Mouse (Mus musculus): ENCODE measurements around the gene Pnpla8. TPM values are rescaled to one million over a fixed set of nuclear protein-coding genes. Genes with fewer than 3 reads are reported as not detected.
"Not testable (repeated sequence)": the region's sequence is repeated elsewhere in the genome, so short reads cannot be mapped to it uniquely, and the experiment has no call there.

Gene Pnpla8
- 46.4 and 47.0 TPM in 2 replicates for polyA plus RNA-seq (2016; fragmentation: Nextera tagmentation; extraction: Ambion mirVana)

DNA sequence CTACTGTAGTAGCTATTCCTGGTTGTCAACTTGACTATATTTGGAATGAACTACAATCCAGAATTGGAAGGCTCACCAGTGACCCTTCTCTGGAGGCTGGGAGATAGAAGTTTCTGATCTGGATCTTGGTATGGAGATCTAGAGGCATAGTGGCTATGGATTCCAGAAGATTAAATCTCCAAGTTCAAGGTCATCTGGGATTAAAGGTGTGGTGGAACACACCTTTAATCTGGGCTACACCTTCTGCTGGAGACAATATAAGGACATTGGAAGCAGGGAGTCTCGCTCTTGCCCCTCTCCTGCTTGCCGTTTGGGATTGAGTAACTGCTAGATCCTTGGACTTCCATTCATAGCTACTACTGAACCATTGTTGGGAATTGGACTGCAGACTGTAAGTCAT lies at the start of gene Pnpla8:
Gene Pnpla8 (plus strand): TSS at position 301 of the 400 bp plus-strand sequence.
- 96% methylated on average over 2 of the region's 2 CpGs for WGBS
- not testable (repeated sequence) for H3K9me3 ChIP-seq; H3K4me1 ChIP-seq; H3K36me3 ChIP-seq (replicated peaks); DNase-seq (ENCODE audit: low spot score)
- Histone ChIP-seq H3K4me3 (peak within 1 kb of the TSS; percentile 75), H3K27ac (replicated peaks) (peak within 1 kb of the TSS; percentile 83), H3K27me3 (replicated peaks; ENCODE audit: low read depth, poor library complexity, severe bottlenecking) (peaks cover 11% of the 10 kb centered on the region; the same call in 1 of the 2 replicates)

- Histone ChIP-seq H3K9me3 (no peaks in the 10 kb centered on the region), H3K27ac (replicated peaks) (peak overlapping the region; percentile 1; the same call in 1 of the 2 replicates), H3K36me3 (replicated peaks) (no peaks in the 10 kb centered on the region), H3K27me3 (replicated peaks; ENCODE audit: low read depth, poor library complexity, severe bottlenecking) (no peaks in the 10 kb centered on the region), H3K4me3 (no peak overlapping the region), H3K4me1 (peaks cover 5% of the 10 kb centered on the region)
- peak; percentile 14 for DNase-seq (ENCODE audit: low spot score)
- WGBS: 64% methylated on average over 10 of the region's 10 CpGs
These were observed 44.7 kb upstream of the Pnpla8 start for GRCm38 (mm10) chr12:44176331-44177037.

DNA sequence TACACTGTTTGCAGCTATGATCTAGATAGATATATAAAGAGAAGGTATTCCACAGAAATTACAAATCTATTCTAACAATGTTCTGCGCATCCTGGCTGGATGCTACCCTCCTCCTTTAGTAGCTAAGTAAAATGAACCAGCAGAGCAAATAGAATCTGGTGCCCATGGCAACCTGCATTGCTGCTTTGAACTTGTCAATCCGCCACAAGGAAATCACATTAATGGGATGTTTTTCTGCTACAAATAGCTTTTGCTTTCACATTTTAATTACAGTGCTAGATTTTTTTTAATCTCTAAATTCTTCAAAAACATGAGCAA lies 44.2 kb upstream of the Pnpla8 start:
- no peaks in the 10 kb centered on the region for H3K36me3 ChIP-seq (replicated peaks)
- peaks cover 5% of the 10 kb centered on the region for H3K4me1 ChIP-seq
- WGBS: 86% methylated on average over 2 of the region's 2 CpGs
- H3K27ac ChIP-seq (replicated peaks): no peak overlapping the region
- no peaks in the 10 kb centered on the region for H3K9me3 ChIP-seq
- no peak overlapping the region for H3K4me3 ChIP-seq
- no peaks in the 10 kb centered on the region for H3K27me3 ChIP-seq (replicated peaks; ENCODE audit: low read depth, poor library complexity, severe bottlenecking)
- no peak for DNase-seq (ENCODE audit: low spot score)

GRCm38 (mm10) chr12:44181081-44181982 lies 39.8 kb upstream of the Pnpla8 start:
- no peaks in the 10 kb centered on the region for H3K36me3 ChIP-seq (replicated peaks)
- no peak overlapping the region for H3K27ac ChIP-seq (replicated peaks)
- peak; percentile 39 for DNase-seq (ENCODE audit: low spot score)
- H3K9me3 ChIP-seq: no peaks in the 10 kb centered on the region
- no peaks in the 10 kb centered on the region for H3K27me3 ChIP-seq (replicated peaks; ENCODE audit: low read depth, poor library complexity, severe bottlenecking)
- H3K4me1 ChIP-seq: peaks cover 3% of the 10 kb centered on the region
- no peak overlapping the region for H3K4me3 ChIP-seq
- WGBS: 63% methylated on average over 9 of the region's 9 CpGs

DNA sequence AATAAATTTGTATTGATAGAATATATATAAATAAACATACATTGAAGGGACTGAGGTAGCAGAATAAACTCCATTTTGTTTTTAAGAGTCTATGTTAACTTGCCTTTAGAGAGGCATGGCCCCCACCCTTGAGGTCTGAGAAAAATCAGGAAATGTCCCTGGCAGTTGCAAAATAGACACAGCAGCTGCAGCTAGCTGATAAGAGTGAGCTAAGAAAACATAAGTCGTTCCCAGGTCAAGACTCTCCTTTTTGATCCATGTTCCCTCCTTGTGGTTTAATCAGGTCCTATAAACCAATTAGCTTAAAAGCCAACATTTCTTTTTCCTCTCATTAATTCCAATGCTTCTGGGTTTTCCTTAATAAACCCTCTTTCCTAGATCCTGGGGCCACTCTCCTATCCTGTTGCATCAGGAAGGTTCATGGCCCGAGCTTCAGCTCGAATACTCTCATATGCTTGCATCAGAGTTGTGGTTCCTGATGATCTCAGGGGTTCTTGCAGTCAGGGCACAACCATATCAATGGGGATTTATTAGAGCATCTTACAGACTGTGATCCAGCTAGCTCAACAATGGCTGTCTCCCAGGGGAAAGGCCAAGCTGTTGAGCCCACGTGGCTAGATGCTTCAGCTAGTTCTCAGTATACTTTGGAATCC lies 23.2 kb upstream of the Pnpla8 start:
- no peak overlapping the region for H3K4me3 ChIP-seq
- DNase-seq (ENCODE audit: low spot score): no peak
- WGBS: 74% methylated on average over 4 of the region's 4 CpGs
- H3K36me3 ChIP-seq (replicated peaks): peaks cover 12% of the 10 kb centered on the region
- H3K4me1 ChIP-seq: no peaks in the 10 kb centered on the region
- no peaks in the 10 kb centered on the region for H3K27me3 ChIP-seq (replicated peaks; ENCODE audit: low read depth, poor library complexity, severe bottlenecking)
- H3K27ac ChIP-seq (replicated peaks): no peak overlapping the region
- H3K9me3 ChIP-seq: no peaks in the 10 kb centered on the region

DNA sequence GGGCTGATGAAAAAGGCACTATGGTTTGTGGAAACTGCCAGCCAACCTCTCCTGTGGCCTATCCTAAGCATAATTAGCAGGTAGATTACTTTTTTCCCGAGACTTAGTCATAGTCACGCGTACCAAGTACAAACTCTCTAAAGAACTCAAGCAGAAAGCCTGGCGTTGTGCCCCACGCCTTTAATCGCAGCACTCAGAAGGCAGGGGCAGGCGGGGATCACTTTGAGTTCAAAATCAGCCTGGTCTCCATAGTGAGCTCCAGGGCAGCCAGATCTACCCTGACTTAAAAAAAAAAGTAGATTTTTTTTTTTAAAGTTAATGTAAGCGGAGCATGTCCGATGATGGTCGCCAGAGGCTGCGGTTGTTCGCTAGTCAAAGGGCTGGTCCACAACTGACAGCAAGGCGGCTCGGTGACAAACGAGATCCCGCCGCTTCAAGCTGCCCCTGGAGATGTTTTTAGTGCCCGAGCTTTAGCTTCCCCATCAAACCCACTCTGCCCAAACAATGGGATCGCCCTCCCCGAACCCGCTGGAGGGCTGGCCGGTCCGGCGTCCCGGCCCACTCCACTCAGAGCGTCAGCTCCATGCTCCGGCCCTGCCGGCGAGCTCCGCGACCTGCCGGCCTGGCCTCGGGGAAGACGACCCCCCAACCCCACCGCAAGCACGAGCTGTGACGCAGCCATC lies 11.9 kb upstream of the Pnpla8 start:
- Histone ChIP-seq H3K4me1 (peaks cover 13% of the 10 kb centered on the region), H3K4me3 (peak overlapping the region; percentile 94), H3K27ac (replicated peaks) (peak overlapping the region; percentile 91), H3K27me3 (replicated peaks; ENCODE audit: low read depth, poor library complexity, severe bottlenecking) (no peaks in the 10 kb centered on the region), H3K9me3 (no peaks in the 10 kb centered on the region), H3K36me3 (replicated peaks) (peaks cover 25% of the 10 kb centered on the region)
- DNase-seq (ENCODE audit: low spot score): no peak
- under 1% methylated on average over 37 of the region's 37 CpGs for WGBS

GRCm38 (mm10) chr12:44209824-44210752 lies 11.1 kb upstream of the Pnpla8 start, which contains the start of gene Dnajb9:
Gene Dnajb9 (minus strand): TSS chr12:44210326.
- H3K4me3 ChIP-seq: peak within 1 kb of the TSS; percentile 94
- no peaks in the 10 kb centered on the region for H3K9me3 ChIP-seq
- H3K27me3 ChIP-seq (replicated peaks; ENCODE audit: low read depth, poor library complexity, severe bottlenecking): no peaks in the 10 kb centered on the region
- H3K27ac ChIP-seq (replicated peaks): peak within 1 kb of the TSS; percentile 91
- WGBS: under 1% methylated on average over 77 of the region's 77 CpGs
- peaks cover 20% of the 10 kb centered on the region for H3K36me3 ChIP-seq (replicated peaks)
- H3K4me1 ChIP-seq: peaks cover 13% of the 10 kb centered on the region
- DNase-seq (ENCODE audit: low spot score): peak; percentile 99

DNA sequence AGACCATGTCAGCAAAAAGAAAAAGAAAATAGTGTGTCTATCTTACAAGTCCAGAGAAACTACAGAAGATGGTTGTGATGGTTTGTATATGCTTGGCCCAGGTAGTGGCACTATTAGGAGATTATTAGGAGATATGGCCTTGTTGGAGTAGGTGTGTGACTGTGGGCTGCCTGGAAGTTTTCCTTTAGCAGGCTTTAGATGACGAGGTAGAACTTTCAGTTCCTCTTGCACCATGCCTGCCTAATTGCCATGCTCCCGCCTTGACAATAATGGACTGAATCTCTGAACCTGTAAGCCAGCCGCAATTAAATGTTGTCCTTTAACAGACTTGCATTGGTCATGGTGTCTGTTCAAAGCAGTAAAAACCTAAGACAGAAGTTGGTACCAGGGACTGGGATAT lies 9.6 kb upstream of the Pnpla8 start:
- Histone ChIP-seq H3K36me3 (replicated peaks) (peaks cover 5% of the 10 kb centered on the region; the same call in 1 of the 2 replicates), H3K4me3 (no peak overlapping the region), H3K27ac (replicated peaks) (no peak overlapping the region), H3K27me3 (replicated peaks; ENCODE audit: low read depth, poor library complexity, severe bottlenecking) (no peaks in the 10 kb centered on the region), H3K4me1 (peaks cover 13% of the 10 kb centered on the region), H3K9me3 (no peaks in the 10 kb centered on the region)
- 92% methylated on average over 3 of the region's 3 CpGs for WGBS
- no peak for DNase-seq (ENCODE audit: low spot score)

DNA sequence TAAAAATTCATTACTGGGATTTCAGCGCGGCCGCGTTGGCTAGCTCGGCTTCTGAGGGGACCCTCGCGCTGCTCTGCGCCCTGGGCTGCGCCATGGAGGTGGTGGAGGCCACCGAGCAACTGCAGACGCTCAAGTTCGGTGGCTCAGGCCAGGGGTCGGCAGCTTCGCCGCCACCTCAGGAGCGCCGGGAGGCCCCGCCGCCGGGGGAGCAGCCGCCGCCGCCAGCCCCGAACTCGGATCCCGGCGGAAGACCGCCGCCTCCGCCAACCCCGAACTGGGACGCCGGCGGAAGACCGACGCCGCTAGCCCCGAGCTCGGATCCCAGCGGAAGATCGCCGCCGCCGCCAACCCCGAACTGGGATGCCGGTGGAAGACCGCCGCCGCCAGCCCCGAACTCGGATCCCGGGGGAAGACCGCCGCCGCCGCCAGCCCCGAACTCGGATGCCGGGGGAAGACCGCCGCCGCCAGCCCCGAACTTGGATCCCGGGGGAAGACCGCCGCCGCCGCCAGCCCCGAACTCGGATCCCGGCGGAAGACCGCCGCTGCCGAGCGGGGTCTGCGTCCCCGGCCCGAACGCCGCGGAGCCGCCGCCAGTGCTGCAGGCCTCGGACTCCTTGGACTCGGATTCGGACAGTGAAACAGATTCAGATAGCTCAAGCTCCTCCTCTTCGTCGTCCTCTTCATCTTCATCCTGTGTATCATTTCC lies 634 bp downstream of the Pnpla8 start:
- peak overlapping the region; percentile 75 for H3K4me3 ChIP-seq
- H3K36me3 ChIP-seq (replicated peaks): no peaks in the 10 kb centered on the region
- peaks cover 11% of the 10 kb centered on the region; the same call in 1 of the 2 replicates for H3K27me3 ChIP-seq (replicated peaks; ENCODE audit: low read depth, poor library complexity, severe bottlenecking)
- H3K9me3 ChIP-seq: no peaks in the 10 kb centered on the region
- peak; percentile 61 for DNase-seq (ENCODE audit: low spot score)
- 0 out of 2 replicates have a peak, but pooled peaks cover 4% of the 10 kb centered on the region for H3K4me1 ChIP-seq
- WGBS: 2% methylated on average over 89 of the region's 89 CpGs
- peak overlapping the region; percentile 83 for H3K27ac ChIP-seq (replicated peaks)

DNA sequence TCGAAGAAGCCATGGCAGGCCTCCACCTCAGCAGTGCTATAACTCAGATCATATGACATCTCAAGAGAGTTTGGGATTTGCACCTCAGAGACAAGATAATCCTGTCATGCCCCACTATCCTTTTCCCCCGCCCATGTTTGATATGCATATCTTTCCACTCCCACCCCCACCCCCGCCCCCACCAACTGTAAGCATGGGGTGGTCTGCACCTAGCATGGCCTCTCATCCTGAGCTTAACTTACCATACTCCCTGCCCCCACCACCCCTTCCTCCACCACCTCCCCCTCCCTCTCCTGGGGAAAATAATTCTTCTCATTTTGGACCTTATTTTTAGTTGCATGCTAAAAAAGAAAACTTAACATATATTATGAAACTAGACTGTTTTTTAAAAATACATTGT lies 1.9 kb downstream of the Pnpla8 start:
- no peak overlapping the region for H3K4me3 ChIP-seq
- 0 out of 2 replicates have a peak, but pooled peaks cover 4% of the 10 kb centered on the region for H3K4me1 ChIP-seq
- no peaks in the 10 kb centered on the region for H3K9me3 ChIP-seq
- H3K36me3 ChIP-seq (replicated peaks): no peaks in the 10 kb centered on the region
- WGBS: 70% methylated on average over 3 of the region's 3 CpGs
- H3K27me3 ChIP-seq (replicated peaks; ENCODE audit: low read depth, poor library complexity, severe bottlenecking): peaks cover 11% of the 10 kb centered on the region; the same call in 1 of the 2 replicates
- DNase-seq (ENCODE audit: low spot score): no peak
- H3K27ac ChIP-seq (replicated peaks): no peak overlapping the region

GRCm38 (mm10) chr12:44224650-44225049 lies 3.5 kb downstream of the Pnpla8 start:
- H3K27ac ChIP-seq (replicated peaks): no peak overlapping the region
- H3K9me3 ChIP-seq: no peaks in the 10 kb centered on the region
- DNase-seq (ENCODE audit: low spot score): no peak
- H3K4me3 ChIP-seq: no peak overlapping the region
- H3K36me3 ChIP-seq (replicated peaks): no peaks in the 10 kb centered on the region
- 76% methylated on average over 3 of the region's 3 CpGs for WGBS
- 0 out of 2 replicates have a peak, but pooled peaks cover 4% of the 10 kb centered on the region for H3K4me1 ChIP-seq
- peaks cover 11% of the 10 kb centered on the region; the same call in 1 of the 2 replicates for H3K27me3 ChIP-seq (replicated peaks; ENCODE audit: low read depth, poor library complexity, severe bottlenecking)
